Mouse (Mus musculus) urinary bladder, adult 18-20 months (tissue): ENCODE measurements at regions not wholly inside any gene's neighbourhood (a gene's known extent, or its start where the extent isn't known, plus 50 kb on each side); places are given as distances from the start of the nearest gene placed in this dataset.
A peak's percentile ranks its signal among the peaks of the same experiment; 100 is the strongest.

ENCODE experiments used
- DNase-seq, 2 experiments: peaks; one replicate each; pipeline ENCODE4 v3.0.0; 2022; ENCODE audit warnings: low spot score in 2 of 2, mixed read lengths in 2 of 2

DNA sequence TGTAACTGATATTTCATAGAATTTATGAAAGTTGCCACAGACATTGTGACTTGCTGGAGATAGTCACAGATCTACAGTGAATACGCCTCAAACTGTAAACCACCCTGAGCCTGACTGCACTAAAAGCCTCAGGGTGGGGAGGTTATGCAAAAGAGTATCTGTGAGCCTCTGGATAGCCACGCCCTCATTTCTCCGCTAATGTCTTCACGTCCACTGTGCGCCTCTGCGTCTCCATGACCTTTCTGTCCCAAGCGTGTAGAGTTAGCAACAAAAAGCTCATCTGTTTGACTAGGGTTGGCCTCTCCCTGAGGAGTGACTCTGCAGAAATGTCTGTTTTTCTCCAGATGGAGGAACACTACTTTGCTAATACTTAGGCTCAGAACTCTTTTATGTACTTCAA lies 170.8 kb upstream of the Gm49356 start:
- no peak for DNase-seq

DNA sequence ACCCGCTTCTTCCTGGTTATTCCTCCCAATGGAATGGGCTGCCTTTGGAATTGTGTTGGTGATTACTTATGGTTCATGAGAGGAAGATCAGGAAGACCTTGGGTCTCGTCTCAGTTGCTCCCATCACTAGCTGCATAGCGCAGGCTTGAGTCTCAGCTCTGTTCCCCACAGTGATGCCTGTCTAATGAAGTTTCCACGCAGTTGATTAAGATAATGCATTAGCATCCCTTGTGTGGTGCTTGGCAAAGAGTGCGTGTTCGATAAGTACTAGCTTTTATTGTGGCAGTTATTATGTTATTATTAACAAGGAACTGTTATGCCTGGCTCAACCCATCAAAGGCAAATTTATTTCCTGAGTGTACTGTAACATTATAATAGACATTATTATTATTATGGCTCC lies 169.7 kb upstream of the Gm49356 start:
- no peak for DNase-seq

DNA sequence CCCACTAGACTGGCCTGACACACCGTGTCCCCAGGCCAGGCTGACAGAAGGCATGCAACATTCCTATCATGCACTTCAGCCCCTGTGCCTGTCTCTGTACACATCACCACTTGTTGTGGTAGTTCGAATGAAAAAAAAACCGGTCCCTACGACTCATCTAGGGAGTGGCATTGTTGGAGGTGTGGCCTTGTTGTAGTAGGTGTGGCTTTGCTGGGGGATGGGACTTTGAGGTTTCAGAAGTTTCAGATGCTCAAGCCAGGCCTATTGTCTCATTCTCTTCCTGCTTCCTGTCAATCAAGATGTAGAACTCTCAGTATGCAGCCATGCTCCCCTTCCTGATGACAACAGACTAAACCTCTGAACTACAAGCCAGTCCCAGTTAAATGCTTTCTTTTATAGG lies 162.1 kb upstream of the Gm49356 start:
- no peak for DNase-seq

DNA sequence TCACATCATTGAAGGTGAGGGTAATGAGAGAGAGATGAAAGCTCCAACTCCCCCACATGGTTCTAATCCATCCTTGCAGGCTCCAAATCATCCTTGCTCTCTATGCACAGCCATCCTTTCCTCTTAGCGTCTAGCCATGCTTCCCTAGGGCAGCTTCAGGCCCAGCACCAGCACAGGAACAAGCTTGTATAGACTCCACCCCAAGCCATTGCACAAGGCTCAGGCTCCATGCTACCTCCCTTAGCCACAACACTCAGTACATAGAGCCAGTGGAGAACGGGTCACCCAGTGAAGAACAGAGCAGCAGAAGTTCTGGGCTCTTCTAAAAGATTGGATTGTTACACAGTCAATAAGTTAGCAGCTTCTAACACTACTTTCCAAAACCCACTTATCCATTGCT lies 160.8 kb upstream of the Gm49356 start:
- no peak for DNase-seq

DNA sequence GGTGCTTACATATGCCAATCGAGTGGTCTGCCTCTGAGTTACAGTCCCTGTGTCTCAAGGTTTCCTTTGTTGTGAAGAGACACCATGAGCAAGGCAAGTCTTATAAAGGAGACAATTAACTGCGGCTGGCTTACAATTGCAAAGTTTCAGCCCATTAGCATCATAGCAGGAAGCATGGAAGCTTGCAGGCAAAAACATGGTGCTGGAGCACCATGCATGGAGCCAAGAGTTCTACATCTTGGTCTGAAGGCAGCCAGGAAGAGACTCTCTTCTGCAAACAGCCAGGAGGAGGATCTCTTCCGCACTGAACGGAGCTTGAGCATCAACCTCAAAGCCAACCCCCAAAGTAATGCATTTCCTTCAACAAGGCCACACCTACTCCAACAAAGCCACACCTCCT lies 158.2 kb upstream of the Gm49356 start:
- DNase-seq: no peak

DNA sequence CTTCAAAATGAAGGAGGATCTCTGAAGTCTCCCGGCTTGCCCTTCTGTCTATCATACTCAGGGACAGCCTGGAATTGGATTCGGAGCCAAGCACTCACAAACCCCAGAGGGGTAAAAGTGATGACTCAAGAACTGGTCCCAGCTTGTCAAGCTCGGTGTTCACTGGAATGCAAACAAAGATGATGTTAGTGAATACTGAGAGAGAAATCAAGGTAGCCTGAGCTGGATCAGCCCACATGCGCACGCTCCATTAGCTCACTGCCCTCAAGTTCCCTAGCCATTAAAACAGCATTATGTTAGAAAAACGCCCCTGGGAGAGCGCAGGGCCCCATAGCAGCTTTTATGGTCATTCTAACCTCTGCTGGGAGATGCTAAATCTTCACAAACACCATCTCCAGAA lies 157.8 kb upstream of the Gm49356 start:
- peak in 1 of 2 experiments; percentile 1 for DNase-seq

DNA sequence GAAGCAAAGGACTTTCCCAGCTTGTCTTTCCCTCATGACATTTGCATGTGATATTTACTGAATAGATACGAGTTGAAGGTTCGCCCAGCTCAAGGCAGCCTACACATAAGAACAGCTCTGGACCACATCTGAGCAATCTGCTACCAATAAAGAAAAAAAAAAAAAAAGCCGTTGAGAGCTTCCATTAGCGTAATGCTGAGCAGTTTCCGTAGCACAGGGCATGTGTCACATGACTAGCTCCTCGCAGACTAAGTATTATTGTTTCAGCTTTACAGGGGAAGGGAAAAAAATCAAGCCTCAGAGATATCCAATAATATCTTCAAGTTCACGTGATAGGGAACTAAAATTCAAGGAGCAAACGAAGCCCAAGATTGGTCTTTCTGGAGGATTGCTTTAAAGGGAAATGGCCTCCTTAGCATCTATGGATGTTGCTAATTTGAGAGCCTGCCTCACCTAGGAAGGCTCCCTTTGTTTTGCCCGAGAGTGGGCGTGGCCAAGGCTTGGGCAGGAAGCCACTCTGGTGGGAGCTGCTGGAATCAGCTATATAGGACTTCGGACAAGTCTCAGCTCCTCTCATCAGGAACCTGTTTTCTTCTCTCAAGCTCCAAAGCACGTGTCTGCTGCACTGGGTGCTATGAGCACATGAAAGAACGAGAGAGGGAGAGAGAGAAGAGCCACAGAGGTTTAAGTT lies 157.0 kb upstream of the Gm49356 start:
- DNase-seq: no peak
